Mouse (Mus musculus): ENCODE measurements around the gene Gng8.

The Gng8 gene

GRCm38 (mm10) chr7:16930850-16931249 is 39.3 kb downstream of the Gng8 start:
- peak in 1 of 2 experiments; percentile 80 for DNase-seq

DNA sequence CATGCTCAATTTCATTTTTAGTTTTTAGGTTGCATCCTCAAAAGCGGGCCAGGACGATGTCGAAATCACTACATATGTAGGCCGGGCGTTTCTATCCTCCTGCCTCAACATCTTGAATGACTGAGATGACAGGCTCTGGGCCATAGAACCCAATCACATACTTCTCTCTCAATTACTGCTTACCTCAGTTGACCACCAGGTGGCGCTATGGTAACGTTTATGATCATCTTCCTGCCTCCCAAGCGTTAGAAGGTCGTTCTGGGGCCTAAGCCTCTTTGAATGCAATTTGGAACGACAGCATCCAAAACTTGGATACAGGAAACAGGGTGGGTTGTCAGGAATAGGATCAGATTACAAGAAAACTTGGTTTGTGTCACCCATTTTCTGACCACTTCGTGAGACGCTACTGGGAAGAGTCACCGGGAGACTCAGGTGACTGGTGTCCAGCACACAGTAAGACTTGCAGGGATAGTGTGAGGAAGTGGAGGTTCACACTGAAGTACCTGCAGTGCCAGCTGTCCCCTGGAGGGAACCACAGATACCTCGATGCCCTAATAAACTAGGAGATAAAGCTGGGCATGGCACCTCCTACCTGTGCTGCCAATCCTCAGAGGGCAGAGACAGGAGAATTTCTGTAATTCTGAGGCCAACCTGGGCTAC is 40.5 kb downstream of the Gng8 start:
- DNase-seq: peak; percentile 71 to 89

- DNase-seq: peak in 1 of 2 experiments; percentile 43
These were observed 41.4 kb downstream of the Gng8 start for GRCm38 (mm10) chr7:16932704-16933577.

GRCm38 (mm10) chr7:16937312-16937711 is 45.7 kb downstream of the Gng8 start:
- no peak for DNase-seq

DNA sequence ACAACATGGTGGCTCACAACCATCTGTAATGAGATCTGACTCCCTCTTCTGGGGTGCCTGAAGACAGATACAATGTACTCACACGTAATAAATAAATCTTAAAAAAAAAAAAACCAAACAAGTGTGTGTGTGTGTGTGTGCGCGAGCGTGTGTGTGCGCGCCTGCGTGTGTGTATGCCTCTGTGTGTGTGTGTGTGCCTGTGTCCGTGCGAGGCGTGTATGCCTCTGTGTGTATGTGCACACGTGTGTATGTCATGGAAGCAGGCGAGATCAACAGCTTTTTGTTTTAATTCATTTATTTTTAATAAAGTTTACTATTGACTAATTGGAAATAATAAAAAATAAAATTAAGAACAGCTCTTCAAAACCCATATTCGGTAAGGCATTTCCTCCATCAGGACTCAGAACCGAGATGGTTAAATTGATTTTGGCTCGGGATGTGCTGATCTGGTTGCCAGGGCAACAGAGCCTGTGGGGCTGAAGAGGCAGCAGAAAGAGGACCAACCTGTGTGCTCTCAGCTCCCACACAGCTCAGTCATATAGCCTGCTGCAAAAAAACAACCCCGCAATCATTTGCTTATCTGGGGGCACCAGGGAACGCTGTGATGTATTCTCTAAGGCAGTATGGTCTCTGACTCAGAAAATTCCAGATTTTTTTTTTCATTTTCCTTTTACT is 46.7 kb downstream of the Gng8 start:
- no peak for DNase-seq

DNA sequence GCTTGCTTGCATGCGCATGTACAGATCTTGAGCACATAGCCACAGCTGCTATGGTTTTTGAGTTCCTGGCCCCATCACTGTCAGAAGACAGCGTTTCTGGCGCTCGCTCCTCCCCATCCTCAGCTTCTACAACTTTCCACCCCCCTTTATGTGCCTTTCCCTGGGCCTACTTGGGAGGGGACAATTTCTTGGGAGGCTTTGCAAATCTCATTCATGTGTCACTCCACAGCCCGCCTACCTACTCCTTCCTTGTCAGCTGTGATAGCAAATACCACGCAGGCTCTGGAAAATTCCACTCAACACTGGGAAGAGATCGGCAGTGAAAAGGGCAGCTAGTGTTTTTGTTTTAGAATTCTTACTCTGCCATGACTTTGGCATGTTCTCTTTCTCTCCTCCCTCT is 48.7 kb downstream of the Gng8 start:
- DNase-seq: peak in 1 of 2 experiments; percentile 49

DNA sequence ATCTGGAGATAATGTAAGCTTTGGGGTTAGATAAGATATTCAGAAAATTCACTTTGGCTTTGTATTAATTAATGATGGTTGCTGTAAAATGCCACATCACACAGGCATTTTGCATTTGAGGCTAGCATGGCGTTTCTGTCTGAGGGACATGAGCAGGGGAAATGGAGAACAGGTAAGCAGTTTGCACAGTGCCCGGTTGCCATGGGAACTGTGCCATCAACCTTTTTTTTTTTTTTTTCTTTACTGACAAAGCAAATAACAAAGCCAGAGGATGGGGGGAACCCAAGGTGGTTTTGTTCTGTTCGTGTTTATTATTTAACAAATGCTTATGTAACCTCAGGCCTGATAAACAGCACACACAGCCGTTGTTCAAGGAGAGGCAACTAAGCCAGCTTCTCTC is 51.3 kb downstream of the Gng8 start:
- no peak for DNase-seq

DNA sequence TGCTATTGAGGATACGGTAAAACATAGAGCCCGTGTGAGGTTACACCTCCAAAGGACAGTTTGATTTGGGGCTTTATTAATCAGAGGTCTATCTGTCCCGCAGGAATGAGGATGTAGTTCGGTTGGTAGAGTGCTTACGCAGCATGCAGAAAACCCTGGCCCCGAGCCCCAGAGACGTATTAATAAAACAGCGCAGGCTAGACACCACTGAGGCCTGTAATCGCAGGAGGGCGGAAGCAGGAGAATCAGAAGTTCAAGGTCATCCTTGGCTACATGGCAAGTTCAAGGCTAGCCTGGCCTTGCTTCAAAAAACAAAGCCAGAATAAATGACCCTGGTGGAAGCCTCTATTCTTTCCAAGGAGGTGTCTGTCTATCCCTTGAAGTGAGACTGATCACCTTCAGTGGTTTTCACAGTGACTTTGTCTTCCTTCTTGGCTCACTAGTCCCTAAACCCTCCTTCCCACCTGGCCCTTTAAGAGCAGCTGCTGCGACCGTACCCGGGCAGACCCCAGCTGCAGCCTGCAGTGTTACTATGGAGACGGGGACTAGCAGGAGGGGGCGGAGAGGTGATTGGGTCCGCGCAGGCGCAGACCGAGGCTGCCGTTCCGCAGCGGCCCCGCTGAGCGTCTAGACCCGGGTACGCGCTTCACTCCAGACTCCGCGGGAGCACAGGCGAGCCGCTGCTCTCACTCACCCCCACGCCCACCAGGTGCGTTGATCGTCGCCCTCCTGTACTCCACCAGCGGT is 52.6 kb downstream of the Gng8 start, which contains the start of gene Pnmal2:
Gene Pnmal2 (plus strand): TSS at position 622 of the 747 bp plus-strand sequence.
- peak; percentile 61 to 79 for DNase-seq

GRCm38 (mm10) chr7:16944808-16945315 is 53.3 kb downstream of the Gng8 start:
- no peak for DNase-seq

Data from kidney, adult 8-10 months (tissue).